Mouse (Mus musculus): ENCODE results near the gene Gdpd3.

- TF ChIP-seq HCFC1 (IDR thresholded peaks at IDR 0.05; ENCODE audit: borderline replicate concordance, insufficient read depth, low read length) (no peak), ZNF384 (IDR thresholded peaks at IDR 0.05; ENCODE audit: low read depth, low read length) (no peak), MAFK (IDR thresholded peaks at IDR 0.05; ENCODE audit: insufficient read depth, low read depth, low read length) (no peak), CHD2 (IDR thresholded peaks at IDR 0.05; ENCODE audit: low read depth, low read length) (no peak), ZC3H11A (IDR thresholded peaks at IDR 0.05; ENCODE audit: borderline replicate concordance, low read depth, low read length) (no peak)
These were observed 12.0 kb downstream of the Gdpd3 start for GRCm38 (mm10) chr7:126778147-126778546.
